Mouse (Mus musculus): ENCODE results near the gene Myof.

- TF ChIP-seq CTCF (conservative IDR thresholded peaks at IDR 0.05; ENCODE audit: insufficient read depth, insufficient read length, low read depth, low read length) (no peak), POLR2A (IDR thresholded peaks at IDR 0.05; ENCODE audit: low read depth, low read length) (no peak)
Observed at GRCm38 (mm10) chr19:37867592-37867991, 175.8 kb downstream of the Myof start.

Measured in kidney, adult 2 months (tissue).